Mouse (Mus musculus): Measurements from ENCODE around the gene Alcam. TPM values are rescaled to one million over a fixed set of nuclear protein-coding genes. Genes with fewer than 3 reads are reported as not detected.
A peak's percentile ranks its signal among the peaks of the same experiment; 100 is the strongest.

Gene Alcam
- polyA plus RNA-seq, 1 experiment from 2014 or later: 35.2 TPM

DNA sequence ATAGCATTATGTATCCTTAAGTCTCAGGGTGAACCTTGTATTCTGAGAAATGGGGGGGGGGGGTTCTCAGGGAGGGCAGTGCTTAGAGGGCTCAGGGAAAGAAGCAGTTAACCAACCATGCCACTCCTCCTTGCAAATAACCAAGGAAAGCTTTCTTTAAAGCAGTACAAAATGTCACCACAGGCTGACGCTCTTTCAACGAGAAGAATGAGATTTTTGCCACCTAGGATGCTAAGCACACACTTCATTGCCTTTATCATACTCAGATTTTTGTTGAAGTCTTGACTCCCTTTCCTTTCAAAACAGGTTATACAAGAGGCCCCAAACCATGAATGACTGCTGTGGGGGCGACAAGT lies 4.0 kb downstream of the Alcam start:
- H3K4me2 ChIP-seq (ENCODE audit: low read length): peak overlapping the region; percentile 83
- H3K9me3 ChIP-seq (replicated peaks; ENCODE audit: control insufficient read depth, low read length, poor library complexity, severe bottlenecking): no peaks in the 10 kb centered on the region
- H3K36me3 ChIP-seq (ENCODE audit: control insufficient read depth, insufficient read depth, low read length): no peaks in the 10 kb centered on the region
- peak overlapping the region; percentile 77 for H3K27ac ChIP-seq (ENCODE audit: low read length)
- H3K4me1 ChIP-seq (ENCODE audit: control insufficient read depth, insufficient read depth, low read length): peaks cover 15% of the 10 kb centered on the region
- WGBS: 0% methylated on average over 3 of the region's 3 CpGs
- peak overlapping the region; percentile 77 for H3K9ac ChIP-seq (ENCODE audit: low read depth, low read length)
- H3K27me3 ChIP-seq (ENCODE audit: control insufficient read depth, insufficient read depth, low read depth, low read length): no peaks in the 10 kb centered on the region
- H3K4me3 ChIP-seq (ENCODE audit: low read depth, low read length): peak overlapping the region; percentile 68
- ATAC-seq: no peak

DNA sequence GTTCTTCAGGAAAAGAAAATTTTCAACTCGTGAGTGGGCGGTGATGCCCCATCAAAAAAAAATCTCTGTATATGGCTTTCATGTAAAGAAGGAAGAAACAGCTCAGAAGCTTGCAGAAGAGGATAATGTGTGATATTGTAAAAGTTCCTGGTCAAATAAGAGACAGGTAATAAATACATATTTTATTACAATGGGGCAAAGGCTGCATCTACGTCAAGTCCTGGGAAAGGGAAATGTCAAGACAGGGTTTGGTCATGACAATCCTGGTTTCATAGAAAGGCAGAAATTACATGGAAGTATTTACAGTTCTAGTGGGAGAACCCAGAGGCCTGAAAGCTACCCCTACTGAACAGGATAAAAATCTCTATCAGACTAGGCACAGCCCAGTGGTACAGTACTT lies 7.9 kb downstream of the Alcam start:
- H3K27ac ChIP-seq (ENCODE audit: low read length): no peak overlapping the region
- ATAC-seq: no peak
- no peak overlapping the region for H3K4me2 ChIP-seq (ENCODE audit: low read length)
- H3K9me3 ChIP-seq (replicated peaks; ENCODE audit: control insufficient read depth, low read length, poor library complexity, severe bottlenecking): no peaks in the 10 kb centered on the region
- H3K27me3 ChIP-seq (ENCODE audit: control insufficient read depth, insufficient read depth, low read depth, low read length): no peaks in the 10 kb centered on the region
- peaks cover 3% of the 10 kb centered on the region; the same call in 1 of the 2 replicates for H3K4me1 ChIP-seq (ENCODE audit: control insufficient read depth, insufficient read depth, low read length)
- no peak overlapping the region for H3K4me3 ChIP-seq (ENCODE audit: low read depth, low read length)
- 97% methylated on average over 3 of the region's 3 CpGs for WGBS
- no peaks in the 10 kb centered on the region for H3K36me3 ChIP-seq (ENCODE audit: control insufficient read depth, insufficient read depth, low read length)
- no peak overlapping the region for H3K9ac ChIP-seq (ENCODE audit: low read depth, low read length)

DNA sequence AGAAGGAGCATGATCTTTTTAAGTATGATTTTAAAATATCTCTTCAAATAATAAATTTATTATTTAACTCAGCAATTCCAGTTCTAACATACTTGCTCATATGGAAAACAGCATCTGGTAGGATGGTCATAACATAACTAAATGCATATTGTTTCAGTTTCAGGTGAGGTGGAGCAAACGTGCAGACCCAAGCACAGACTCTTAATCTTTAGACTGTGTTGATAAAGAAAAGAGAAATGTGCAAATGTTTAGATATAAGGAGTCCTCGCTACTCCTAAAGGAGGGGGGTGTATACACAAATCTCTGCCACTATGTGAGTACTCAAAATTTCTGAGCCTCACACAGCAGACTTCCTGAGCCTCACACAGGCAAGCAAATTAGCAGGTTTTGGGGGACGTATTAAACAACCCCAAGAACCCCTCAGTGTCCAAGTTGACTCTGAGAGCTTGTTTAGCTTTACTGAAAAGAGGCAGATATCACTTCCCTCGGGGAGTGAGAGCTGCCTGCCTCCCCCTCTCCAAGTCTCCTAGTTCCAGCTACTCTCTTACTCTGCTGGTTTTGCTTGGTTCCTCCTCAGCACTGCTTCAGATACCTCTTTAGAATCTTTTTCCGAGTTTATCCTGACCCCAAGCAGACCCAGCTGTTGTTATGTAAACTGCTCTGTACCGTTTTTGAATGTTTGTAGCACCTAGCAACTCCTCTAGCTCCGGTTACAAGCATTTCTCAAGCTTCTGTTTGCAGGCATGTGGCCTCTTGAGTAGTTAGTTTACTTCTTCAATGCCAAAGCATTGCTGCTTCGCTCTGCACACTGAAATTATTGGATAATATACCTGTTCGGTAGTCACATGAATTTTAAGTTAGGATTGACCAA lies 10.0 kb downstream of the Alcam start:
- WGBS: 52% methylated on average over 9 of the region's 9 CpGs
- H3K9me3 ChIP-seq (replicated peaks; ENCODE audit: control insufficient read depth, low read length, poor library complexity, severe bottlenecking): no peaks in the 10 kb centered on the region
- H3K36me3 ChIP-seq (ENCODE audit: control insufficient read depth, insufficient read depth, low read length): no peaks in the 10 kb centered on the region
- H3K4me1 ChIP-seq (ENCODE audit: control insufficient read depth, insufficient read depth, low read length): peaks cover 3% of the 10 kb centered on the region; the same call in 1 of the 2 replicates
- no peak overlapping the region for H3K4me3 ChIP-seq (ENCODE audit: low read depth, low read length)
- no peak for ATAC-seq
- no peak overlapping the region for H3K9ac ChIP-seq (ENCODE audit: low read depth, low read length)
- H3K4me2 ChIP-seq (ENCODE audit: low read length): no peak overlapping the region
- no peak overlapping the region for H3K27ac ChIP-seq (ENCODE audit: low read length)
- H3K27me3 ChIP-seq (ENCODE audit: control insufficient read depth, insufficient read depth, low read depth, low read length): no peaks in the 10 kb centered on the region

DNA sequence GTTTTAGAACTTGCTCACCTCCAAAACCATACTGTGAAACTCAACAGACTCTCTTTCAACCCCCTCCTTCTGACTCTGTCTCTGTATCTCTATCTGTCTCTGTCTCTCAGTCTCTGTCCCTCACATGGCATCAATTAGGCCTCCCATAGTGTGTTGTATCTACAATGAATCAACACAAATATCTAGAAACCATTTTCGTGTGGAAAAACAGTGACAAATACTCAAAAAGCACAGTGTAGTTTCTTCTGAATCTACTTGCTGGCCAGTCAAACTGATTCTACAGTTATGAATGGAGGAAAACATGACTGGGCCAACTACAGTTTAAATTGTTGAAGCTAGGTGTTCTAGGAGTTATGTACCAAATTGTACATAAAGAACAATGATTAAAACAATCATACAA lies 10.8 kb downstream of the Alcam start:
- Histone ChIP-seq H3K4me3 (ENCODE audit: low read depth, low read length) (no peak overlapping the region), H3K4me1 (ENCODE audit: control insufficient read depth, insufficient read depth, low read length) (no peaks in the 10 kb centered on the region), H3K9me3 (replicated peaks; ENCODE audit: control insufficient read depth, low read length, poor library complexity, severe bottlenecking) (no peaks in the 10 kb centered on the region), H3K9ac (ENCODE audit: low read depth, low read length) (no peak overlapping the region), H3K27ac (ENCODE audit: low read length) (no peak overlapping the region), H3K4me2 (ENCODE audit: low read length) (no peak overlapping the region), H3K36me3 (ENCODE audit: control insufficient read depth, insufficient read depth, low read length) (no peaks in the 10 kb centered on the region), H3K27me3 (ENCODE audit: control insufficient read depth, insufficient read depth, low read depth, low read length) (no peaks in the 10 kb centered on the region)
- WGBS: 81% methylated on average over 1 of the region's 1 CpGs
- ATAC-seq: no peak

DNA sequence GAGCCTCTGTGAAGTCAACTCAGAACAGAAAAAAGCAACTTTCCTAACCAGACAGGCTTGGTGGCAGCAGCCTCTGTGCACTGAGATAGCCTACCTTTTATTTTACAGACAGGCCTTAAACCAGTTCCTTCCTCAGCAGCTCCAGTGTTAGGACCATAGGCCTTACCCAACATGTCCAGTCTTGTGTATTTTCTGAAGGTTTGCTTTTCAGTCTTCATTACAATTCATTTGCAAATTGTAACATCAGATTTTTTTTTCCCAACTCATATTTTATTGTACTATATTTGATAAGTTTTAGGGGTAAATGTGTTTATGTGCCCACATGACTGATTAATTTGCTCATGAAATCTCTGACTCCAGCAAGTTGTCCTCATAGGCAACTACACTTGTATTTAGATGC lies 14.3 kb downstream of the Alcam start:
- Histone ChIP-seq H3K27me3 (ENCODE audit: control insufficient read depth, insufficient read depth, low read depth, low read length) (no peaks in the 10 kb centered on the region), H3K9me3 (replicated peaks; ENCODE audit: control insufficient read depth, low read length, poor library complexity, severe bottlenecking) (no peaks in the 10 kb centered on the region), H3K36me3 (ENCODE audit: control insufficient read depth, insufficient read depth, low read length) (no peaks in the 10 kb centered on the region), H3K27ac (ENCODE audit: low read length) (no peak overlapping the region), H3K4me1 (ENCODE audit: control insufficient read depth, insufficient read depth, low read length) (no peaks in the 10 kb centered on the region), H3K4me2 (ENCODE audit: low read length) (no peak overlapping the region), H3K4me3 (ENCODE audit: low read depth, low read length) (no peak overlapping the region), H3K9ac (ENCODE audit: low read depth, low read length) (no peak overlapping the region)
- ATAC-seq: no peak

DNA sequence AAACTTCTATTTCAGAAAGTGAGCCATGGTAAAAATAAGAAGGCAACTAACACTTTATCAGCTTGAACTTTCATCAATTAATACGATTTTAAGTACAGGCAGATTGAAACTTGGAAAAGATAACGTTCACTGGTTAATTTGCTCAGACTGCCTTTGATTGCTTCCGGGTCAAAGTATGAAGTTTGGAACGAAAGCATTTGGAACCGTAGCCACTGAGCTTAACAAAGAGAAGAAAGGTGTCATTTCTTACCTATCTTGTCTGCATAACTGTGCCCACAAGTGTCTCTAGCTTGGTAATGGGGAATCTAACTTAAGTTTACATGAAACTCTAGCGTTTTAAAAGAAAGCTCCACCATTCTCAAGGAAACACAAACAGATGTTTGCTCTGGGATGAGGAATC lies 14.9 kb downstream of the Alcam start:
- Histone ChIP-seq H3K4me1 (ENCODE audit: control insufficient read depth, insufficient read depth, low read length) (no peaks in the 10 kb centered on the region), H3K27ac (ENCODE audit: low read length) (no peak overlapping the region), H3K36me3 (ENCODE audit: control insufficient read depth, insufficient read depth, low read length) (no peaks in the 10 kb centered on the region), H3K9me3 (replicated peaks; ENCODE audit: control insufficient read depth, low read length, poor library complexity, severe bottlenecking) (no peaks in the 10 kb centered on the region), H3K4me3 (ENCODE audit: low read depth, low read length) (no peak overlapping the region), H3K9ac (ENCODE audit: low read depth, low read length) (no peak overlapping the region), H3K4me2 (ENCODE audit: low read length) (no peak overlapping the region), H3K27me3 (ENCODE audit: control insufficient read depth, insufficient read depth, low read depth, low read length) (no peaks in the 10 kb centered on the region)
- ATAC-seq: no peak
- WGBS: 91% methylated on average over 6 of the region's 6 CpGs

DNA sequence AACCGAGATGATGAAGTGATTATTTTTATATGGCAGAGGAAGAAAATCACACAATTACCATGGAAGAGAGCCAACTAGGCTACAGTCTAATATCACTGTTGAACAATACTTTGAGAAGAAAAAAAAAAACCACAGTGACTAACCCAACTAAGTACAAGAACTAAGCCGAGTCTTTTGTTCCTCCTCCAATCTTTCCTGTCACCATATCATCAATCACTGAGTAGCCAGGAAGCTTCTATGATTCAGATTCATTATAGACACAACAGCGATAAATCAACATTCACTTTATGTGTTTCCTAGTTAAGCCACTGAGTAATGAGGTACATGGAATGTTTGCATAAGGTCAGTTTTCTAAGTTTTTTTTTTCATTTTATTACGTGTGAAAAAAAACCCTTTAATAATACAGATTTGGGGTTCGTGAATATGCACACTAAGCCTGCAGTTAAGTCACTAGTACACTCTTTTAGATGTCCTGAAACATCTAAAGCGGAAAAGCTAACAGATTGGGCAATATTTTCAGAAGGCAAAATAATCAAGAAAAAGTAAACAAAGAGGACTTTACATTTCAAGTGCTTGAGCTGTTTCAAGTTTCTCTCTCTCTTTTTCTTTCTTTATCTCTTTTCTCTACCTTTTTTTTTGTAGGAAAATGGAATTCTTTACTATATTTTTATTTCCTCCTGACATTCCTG lies 15.5 kb downstream of the Alcam start:
- WGBS: 86% methylated on average over 6 of the region's 6 CpGs
- Histone ChIP-seq H3K9ac (ENCODE audit: low read depth, low read length) (no peak overlapping the region), H3K36me3 (ENCODE audit: control insufficient read depth, insufficient read depth, low read length) (no peaks in the 10 kb centered on the region), H3K4me1 (ENCODE audit: control insufficient read depth, insufficient read depth, low read length) (no peaks in the 10 kb centered on the region), H3K4me3 (ENCODE audit: low read depth, low read length) (no peak overlapping the region), H3K4me2 (ENCODE audit: low read length) (no peak overlapping the region), H3K27me3 (ENCODE audit: control insufficient read depth, insufficient read depth, low read depth, low read length) (no peaks in the 10 kb centered on the region), H3K9me3 (replicated peaks; ENCODE audit: control insufficient read depth, low read length, poor library complexity, severe bottlenecking) (no peaks in the 10 kb centered on the region), H3K27ac (ENCODE audit: low read length) (no peak overlapping the region)
- ATAC-seq: no peak

DNA sequence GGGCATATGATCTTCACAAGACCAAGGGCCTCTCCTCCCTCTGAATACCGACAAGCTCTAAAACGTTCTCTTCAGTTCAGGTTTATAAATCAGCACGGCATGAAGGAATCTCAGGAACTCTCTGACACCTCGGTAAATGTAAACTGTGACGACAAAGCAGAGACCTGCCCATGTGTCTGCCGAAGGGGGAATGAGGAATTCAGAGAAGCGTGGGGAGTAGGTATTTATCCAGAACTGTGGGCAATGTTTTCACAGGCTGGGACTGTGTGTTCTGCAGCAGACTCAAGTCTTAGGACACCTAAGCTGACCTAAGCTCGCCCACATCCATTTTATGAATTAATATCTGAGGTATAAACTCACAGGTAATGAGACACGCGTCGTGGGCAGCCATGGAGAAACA lies 20.7 kb downstream of the Alcam start:
- Histone ChIP-seq H3K4me3 (ENCODE audit: low read depth, low read length) (no peak overlapping the region), H3K9me3 (replicated peaks; ENCODE audit: control insufficient read depth, low read length, poor library complexity, severe bottlenecking) (no peaks in the 10 kb centered on the region), H3K27me3 (ENCODE audit: control insufficient read depth, insufficient read depth, low read depth, low read length) (no peaks in the 10 kb centered on the region), H3K27ac (ENCODE audit: low read length) (no peak overlapping the region), H3K4me2 (ENCODE audit: low read length) (no peak overlapping the region), H3K36me3 (ENCODE audit: control insufficient read depth, insufficient read depth, low read length) (no peaks in the 10 kb centered on the region), H3K9ac (ENCODE audit: low read depth, low read length) (no peak overlapping the region), H3K4me1 (ENCODE audit: control insufficient read depth, insufficient read depth, low read length) (no peaks in the 10 kb centered on the region)
- ATAC-seq: no peak
- 81% methylated on average over 11 of the region's 11 CpGs for WGBS

DNA sequence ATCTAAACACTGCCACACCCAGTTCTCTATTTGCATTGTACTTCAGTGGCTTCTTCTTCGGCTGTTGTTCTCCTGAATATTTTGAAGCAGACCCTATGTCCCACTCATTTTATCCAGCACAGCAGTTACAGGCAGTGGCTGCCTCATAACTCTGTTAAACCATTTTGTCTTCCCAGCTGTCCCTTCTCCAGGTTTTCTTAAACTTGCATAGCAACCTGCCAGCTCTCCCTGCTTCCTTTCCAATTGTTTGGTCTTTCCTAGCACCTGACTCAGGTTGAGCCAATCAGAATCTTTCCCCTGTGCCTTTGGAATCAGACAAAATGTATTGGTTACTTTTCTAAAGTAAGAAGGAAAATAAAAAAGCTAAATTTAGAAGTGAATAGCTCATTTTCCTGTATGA lies 21.8 kb downstream of the Alcam start:
- Histone ChIP-seq H3K4me2 (ENCODE audit: low read length) (no peak overlapping the region), H3K27me3 (ENCODE audit: control insufficient read depth, insufficient read depth, low read depth, low read length) (no peaks in the 10 kb centered on the region), H3K27ac (ENCODE audit: low read length) (no peak overlapping the region), H3K9me3 (replicated peaks; ENCODE audit: control insufficient read depth, low read length, poor library complexity, severe bottlenecking) (no peaks in the 10 kb centered on the region), H3K4me1 (ENCODE audit: control insufficient read depth, insufficient read depth, low read length) (no peaks in the 10 kb centered on the region), H3K9ac (ENCODE audit: low read depth, low read length) (no peak overlapping the region), H3K36me3 (ENCODE audit: control insufficient read depth, insufficient read depth, low read length) (no peaks in the 10 kb centered on the region), H3K4me3 (ENCODE audit: low read depth, low read length) (no peak overlapping the region)
- no peak for ATAC-seq
- 97% methylated on average over 1 of the region's 1 CpGs for whole genome bisulfite sequencing
